Mouse (Mus musculus) neural tube, embryonic 11.5 days (tissue): ENCODE data around the gene Fam171a1. TPM values are rescaled to one million over a fixed set of nuclear protein-coding genes. Genes with fewer than 3 reads are reported as not detected.

Experiments used
- ATAC-seq: fragments of 200-750 bp; cut with Nextera tagmentation; 2 replicates; pipeline ENCODE4 v1.8.0; 2017; ENCODE audit warnings: moderate number of reproducible peaks, mild to moderate bottlenecking, moderate TSS enrichment, moderate library complexity; ENCODE audit not compliant: insufficient read depth, low FRiP score, low TSS enrichment
- DNase-seq: peaks from one replicate; pipeline ENCODE4 v3.0.0-alpha.2; 2015; ENCODE audit warnings: low spot score
- H3K27ac ChIP-seq: fragments of 300-500 bp; sonication (generic); 2 replicates; pipeline ENCODE4 v1.5.1; 2014; ENCODE audit warnings: low read depth, mild to moderate bottlenecking, low read length
- H3K27me3 ChIP-seq: fragments of 300-500 bp; sonication (generic); 2 replicates; pipeline ENCODE4 v1.6.1; 2014; ENCODE audit warnings: mild to moderate bottlenecking, low read length, mixed read lengths; ENCODE audit not compliant: control insufficient read depth, insufficient read depth
- H3K36me3 ChIP-seq: fragments of 300-500 bp; sonication (generic); 2 replicates; pipeline ENCODE4 v1.6.1; 2014; ENCODE audit warnings: mild to moderate bottlenecking, low read length, moderate library complexity, mixed read lengths; ENCODE audit not compliant: control insufficient read depth, insufficient read depth
- H3K4me1 ChIP-seq: fragments of 300-500 bp; sonication (generic); 2 replicates; pipeline ENCODE4 v1.6.1; 2014; ENCODE audit warnings: low read length, mixed read lengths; ENCODE audit not compliant: control insufficient read depth, insufficient read depth
- H3K4me2 ChIP-seq: fragments of 300-500 bp; sonication (generic); 2 replicates; pipeline ENCODE4 v1.6.1; 2014; ENCODE audit warnings: low read depth, mild to moderate bottlenecking, moderate library complexity
- H3K4me3 ChIP-seq: fragments of 300-500 bp; sonication (generic); 2 replicates; pipeline ENCODE4 v1.5.1; 2014; ENCODE audit warnings: low read depth, low read length
- H3K9ac ChIP-seq: fragments of 300-500 bp; sonication (generic); 2 replicates; pipeline ENCODE4 v1.6.1; 2014; ENCODE audit warnings: mild to moderate bottlenecking, low read length
- H3K9me3 ChIP-seq: fragments of 300-500 bp; sonication (generic); 2 replicates; pipeline ENCODE4 v1.6.1; 2016; ENCODE audit warnings: low read length; ENCODE audit not compliant: control insufficient read depth
- WGBS: fragments of 180-500 bp; shearing (Covaris S2); extraction: QIAGEN DNeasy Blood & Tissue Kit; methylation state at CpG from one replicate; pipeline ENCODE4 v1.1.7; 2014; 5-methylcytosine and 5-hydroxymethylcytosine counted together
- polyA plus RNA-seq: library from polyadenylated mRNA; unstranded; fragments of >200 nt; fragmentation: Nextera tagmentation; extraction: Ambion mirVana; gene quantifications from 2 replicates; pipeline ENCODE4 v1.2.1, GENCODE M21; 2014

Gene Fam171a1
- polyA plus RNA-seq, 1 experiment from 2014 or later = 52.4 TPM

GRCm38 (mm10) chr2:3141804-3142203 lies 27.8 kb downstream of the Fam171a1 start:
- 86% methylated on average over 4 of the region's 4 CpGs for WGBS

DNA sequence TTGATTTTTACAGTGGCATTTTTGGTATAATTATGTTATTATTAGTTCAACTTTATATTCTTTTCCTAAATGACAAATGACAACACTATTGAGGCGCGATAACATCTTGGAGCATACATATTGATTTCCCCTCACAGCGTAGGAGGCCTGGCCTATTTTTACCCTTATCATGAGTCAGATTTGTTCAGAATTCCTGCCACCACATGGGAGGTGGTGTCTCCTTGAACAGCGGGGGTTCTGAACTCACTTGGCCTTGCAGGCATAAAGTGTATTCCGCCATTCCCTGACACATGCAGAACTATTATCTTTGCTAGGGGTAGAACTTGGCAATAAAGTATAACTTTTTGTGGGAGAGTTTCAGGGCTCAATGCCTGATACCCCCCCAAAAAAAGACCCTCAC lies 30.3 kb downstream of the Fam171a1 start:
- no peaks in the 10 kb centered on the region for H3K36me3 ChIP-seq

More at GRCm38 (mm10) chr2:3141804-3142203, 27.8 kb downstream of the Fam171a1 start:
- H3K9ac ChIP-seq = no peak overlapping the region
- ATAC-seq (no peak), DNase-seq (no peak)
- no peaks in the 10 kb centered on the region for H3K27me3 ChIP-seq
- H3K9me3 ChIP-seq = no peaks in the 10 kb centered on the region
- no peak overlapping the region for H3K27ac ChIP-seq
- H3K4me2 ChIP-seq = no peak overlapping the region
- no peaks in the 10 kb centered on the region for H3K36me3 ChIP-seq
- no peak overlapping the region for H3K4me3 ChIP-seq
- peaks cover 17% of the 10 kb centered on the region for H3K4me1 ChIP-seq

GRCm38 (mm10) chr2:3147550-3148157 lies 33.6 kb downstream of the Fam171a1 start:
- Histone ChIP-seq H3K27ac (no peak overlapping the region), H3K9me3 (no peaks in the 10 kb centered on the region), H3K36me3 (no peaks in the 10 kb centered on the region), H3K4me2 (no peak overlapping the region), H3K4me3 (no peak overlapping the region), H3K4me1 (no peaks in the 10 kb centered on the region), H3K9ac (no peak overlapping the region), H3K27me3 (no peaks in the 10 kb centered on the region)
- no peak for ATAC-seq
- WGBS = 69% methylated on average over 6 of the region's 6 CpGs
- no peak for DNase-seq

More for the DNA sequence above, 30.3 kb downstream of the Fam171a1 start:
- 96% methylated on average over 5 of the region's 5 CpGs for WGBS
- Histone ChIP-seq H3K4me2 (no peak overlapping the region), H3K27ac (no peak overlapping the region), H3K9me3 (no peaks in the 10 kb centered on the region), H3K4me3 (no peak overlapping the region), H3K27me3 (no peaks in the 10 kb centered on the region), H3K4me1 (peaks cover 6% of the 10 kb centered on the region), H3K9ac (no peak overlapping the region)
- DNase-seq (no peak), ATAC-seq (no peak)

GRCm38 (mm10) chr2:3148731-3149130 lies 34.7 kb downstream of the Fam171a1 start:
- ATAC-seq (no peak), DNase-seq (no peak)
- no peak overlapping the region for H3K4me2 ChIP-seq
- no peak overlapping the region for H3K4me3 ChIP-seq
- no peaks in the 10 kb centered on the region for H3K36me3 ChIP-seq
- H3K9me3 ChIP-seq = no peaks in the 10 kb centered on the region
- no peak overlapping the region for H3K9ac ChIP-seq
- 93% methylated on average over 8 of the region's 8 CpGs for WGBS
- no peaks in the 10 kb centered on the region for H3K4me1 ChIP-seq
- H3K27me3 ChIP-seq = no peaks in the 10 kb centered on the region
- H3K27ac ChIP-seq = no peak overlapping the region

DNA sequence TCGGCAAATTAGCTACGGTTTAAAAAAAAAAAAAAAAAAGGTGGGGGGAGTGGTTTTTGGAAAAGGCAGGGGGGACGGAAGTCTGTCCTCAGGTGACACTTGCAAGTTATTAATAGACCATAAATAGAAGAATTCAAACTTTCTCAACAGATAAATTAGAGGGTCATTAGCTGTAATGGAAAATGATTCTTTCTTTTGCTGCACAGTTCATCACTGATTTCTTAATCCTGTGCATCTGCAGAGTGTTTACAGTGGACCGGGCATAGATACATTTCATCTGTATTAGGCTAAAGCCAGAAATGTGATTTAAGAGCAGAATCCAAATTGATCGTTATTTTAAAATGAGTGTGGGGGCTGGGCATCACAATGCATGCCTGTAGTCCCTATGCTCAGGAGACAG lies 36.3 kb downstream of the Fam171a1 start:
- no peak overlapping the region for H3K27ac ChIP-seq
- 89% methylated on average over 5 of the region's 5 CpGs for WGBS

DNA sequence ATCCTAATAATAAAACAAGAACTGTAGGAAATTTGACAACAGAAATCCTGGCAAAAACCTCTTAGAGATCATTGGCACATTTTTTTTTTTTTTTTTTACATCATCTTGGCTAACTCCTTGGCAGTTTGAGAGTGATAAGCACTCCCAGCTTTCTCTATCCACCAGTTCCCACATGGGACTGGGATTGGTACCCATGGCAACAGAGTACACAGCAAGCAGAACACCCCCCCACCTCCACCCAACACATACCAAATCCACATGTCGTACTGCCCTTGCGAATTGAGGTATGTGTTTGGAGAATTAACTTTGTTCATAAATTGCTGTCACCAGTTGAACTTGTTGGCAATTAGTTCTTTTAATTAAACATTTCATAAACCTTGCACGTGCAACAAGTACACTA lies 37.3 kb downstream of the Fam171a1 start:
- no peak overlapping the region for H3K27ac ChIP-seq
- no peaks in the 10 kb centered on the region for H3K4me1 ChIP-seq
- H3K27me3 ChIP-seq = no peaks in the 10 kb centered on the region
- DNase-seq = no peak
- H3K36me3 ChIP-seq = no peaks in the 10 kb centered on the region
- ATAC-seq = no peak
- no peak overlapping the region for H3K4me2 ChIP-seq
- no peak overlapping the region for H3K4me3 ChIP-seq
- H3K9ac ChIP-seq = no peak overlapping the region
- WGBS = 89% methylated on average over 3 of the region's 3 CpGs
- H3K9me3 ChIP-seq = no peaks in the 10 kb centered on the region

More for the DNA sequence above, 36.3 kb downstream of the Fam171a1 start:
- no peak for ATAC-seq
- Histone ChIP-seq H3K27me3 (no peaks in the 10 kb centered on the region), H3K9ac (no peak overlapping the region), H3K36me3 (no peaks in the 10 kb centered on the region), H3K9me3 (no peaks in the 10 kb centered on the region), H3K4me2 (no peak overlapping the region), H3K4me1 (no peaks in the 10 kb centered on the region), H3K4me3 (no peak overlapping the region)
- DNase-seq = no peak

GRCm38 (mm10) chr2:3154091-3154665 lies 40.2 kb downstream of the Fam171a1 start:
- no peak overlapping the region for H3K4me2 ChIP-seq
- 79% methylated on average over 1 of the region's 1 CpGs for WGBS
- no peaks in the 10 kb centered on the region for H3K36me3 ChIP-seq
- no peaks in the 10 kb centered on the region for H3K9me3 ChIP-seq
- no peaks in the 10 kb centered on the region; the same call in 1 of the 2 replicates for H3K4me1 ChIP-seq
- no peak overlapping the region for H3K4me3 ChIP-seq
- DNase-seq (no peak), ATAC-seq (no peak)
- no peak overlapping the region for H3K27ac ChIP-seq
- no peak overlapping the region for H3K9ac ChIP-seq
- no peaks in the 10 kb centered on the region for H3K27me3 ChIP-seq

GRCm38 (mm10) chr2:3154986-3155385 lies 41.0 kb downstream of the Fam171a1 start:
- no peak for ATAC-seq
- Histone ChIP-seq H3K4me3 (no peak overlapping the region), H3K36me3 (no peaks in the 10 kb centered on the region), H3K9me3 (no peaks in the 10 kb centered on the region), H3K27me3 (no peaks in the 10 kb centered on the region), H3K4me1 (no peaks in the 10 kb centered on the region; the same call in 1 of the 2 replicates), H3K9ac (no peak overlapping the region), H3K27ac (no peak overlapping the region), H3K4me2 (no peak overlapping the region)
- WGBS = 83% methylated on average over 2 of the region's 2 CpGs
- no peak for DNase-seq

DNA sequence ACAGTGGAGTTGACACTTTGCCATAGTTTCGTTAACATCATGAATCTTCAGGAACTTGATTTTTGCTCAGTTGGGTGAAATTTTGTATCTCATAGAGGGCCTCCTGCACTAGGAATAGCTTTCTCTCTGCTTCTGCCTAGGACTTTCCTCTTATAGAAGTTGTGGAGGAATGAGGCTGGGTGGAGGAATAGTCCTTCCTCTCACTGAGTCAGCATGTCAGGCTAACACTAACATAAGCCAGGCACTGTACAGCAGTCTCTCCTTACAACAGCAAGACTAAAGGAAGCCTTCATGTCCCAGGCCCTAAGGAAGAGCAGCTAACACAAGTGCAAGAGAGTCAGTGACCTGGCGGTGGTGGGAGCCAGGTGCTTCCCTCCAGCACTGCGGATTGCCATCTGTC lies 43.0 kb downstream of the Fam171a1 start:
- Histone ChIP-seq H3K4me3 (no peak overlapping the region), H3K36me3 (no peaks in the 10 kb centered on the region), H3K9me3 (no peaks in the 10 kb centered on the region), H3K4me1 (no peaks in the 10 kb centered on the region; the same call in 1 of the 2 replicates), H3K9ac (no peak overlapping the region), H3K4me2 (no peak overlapping the region), H3K27ac (no peak overlapping the region), H3K27me3 (no peaks in the 10 kb centered on the region)
- DNase-seq = no peak
- no peak for ATAC-seq
- 90% methylated on average over 3 of the region's 3 CpGs for WGBS
